Mouse (Mus musculus): Measurements from ENCODE around the gene Gng8. TPM values are rescaled to one million over a fixed set of nuclear protein-coding genes. Genes with fewer than 3 reads are reported as not detected.
A peak's percentile ranks its signal among the peaks of the same experiment; 100 is the strongest.

The Gng8 gene
- polyA plus RNA-seq, 1 experiment from 2014 or later, result 7.3 TPM

GRCm38 (mm10) chr7:16918670-16919069 lies 27.1 kb downstream of the Gng8 start:
- H3K4me1 ChIP-seq (replicated peaks; ENCODE audit: control insufficient read depth, insufficient read depth, low read length), result peaks cover 27% of the 10 kb centered on the region
- no peak overlapping the region for H3K4me3 ChIP-seq (ENCODE audit: low read depth, low read length)

GRCm38 (mm10) chr7:16919395-16920149 lies 28.0 kb downstream of the Gng8 start:
- 88% methylated on average over 13 of the region's 13 CpGs for WGBS

More at GRCm38 (mm10) chr7:16918670-16919069, 27.1 kb downstream of the Gng8 start:
- no peak for DNase-seq (ENCODE audit: low spot score)
- no peak overlapping the region for H3K4me2 ChIP-seq (ENCODE audit: low read depth, low read length, severe bottlenecking)
- H3K9ac ChIP-seq (ENCODE audit: low read length), result no peak overlapping the region
- 86% methylated on average over 3 of the region's 3 CpGs for WGBS
- no peaks in the 10 kb centered on the region for H3K27me3 ChIP-seq (ENCODE audit: control insufficient read depth, insufficient read depth, low read length)
- no peaks in the 10 kb centered on the region for H3K9me3 ChIP-seq (ENCODE audit: control insufficient read depth, low read length)
- peaks cover 18% of the 10 kb centered on the region; the same call in 1 of the 2 replicates for H3K36me3 ChIP-seq (ENCODE audit: control insufficient read depth, insufficient read depth, low read length)
- H3K27ac ChIP-seq (ENCODE audit: low read depth, low read length), result no peak overlapping the region
- no peak for ATAC-seq (replicated peaks; ENCODE audit: low FRiP score)

GRCm38 (mm10) chr7:16920150-16920579 lies 28.6 kb downstream of the Gng8 start:
- no peak for ATAC-seq (replicated peaks; ENCODE audit: low FRiP score)
- H3K36me3 ChIP-seq (ENCODE audit: control insufficient read depth, insufficient read depth, low read length), result peaks cover 15% of the 10 kb centered on the region; the same call in 1 of the 2 replicates
- WGBS, result 88% methylated on average over 7 of the region's 7 CpGs
- no peaks in the 10 kb centered on the region for H3K27me3 ChIP-seq (ENCODE audit: control insufficient read depth, insufficient read depth, low read length)
- H3K9me3 ChIP-seq (ENCODE audit: control insufficient read depth, low read length), result no peaks in the 10 kb centered on the region
- DNase-seq (ENCODE audit: low spot score), result no peak
- H3K9ac ChIP-seq (ENCODE audit: low read length), result no peak overlapping the region
- no peak overlapping the region; the same call in 1 of the 2 replicates for H3K27ac ChIP-seq (ENCODE audit: low read depth, low read length)
- H3K4me2 ChIP-seq (ENCODE audit: low read depth, low read length, severe bottlenecking), result no peak overlapping the region
- H3K4me3 ChIP-seq (ENCODE audit: low read depth, low read length), result no peak overlapping the region
- H3K4me1 ChIP-seq (replicated peaks; ENCODE audit: control insufficient read depth, insufficient read depth, low read length), result peaks cover 27% of the 10 kb centered on the region

More at GRCm38 (mm10) chr7:16919395-16920149, 28.0 kb downstream of the Gng8 start:
- Histone ChIP-seq H3K4me3 (ENCODE audit: low read depth, low read length) (no peak overlapping the region), H3K36me3 (ENCODE audit: control insufficient read depth, insufficient read depth, low read length) (peaks cover 18% of the 10 kb centered on the region; the same call in 1 of the 2 replicates), H3K4me1 (replicated peaks; ENCODE audit: control insufficient read depth, insufficient read depth, low read length) (peaks cover 27% of the 10 kb centered on the region), H3K27ac (ENCODE audit: low read depth, low read length) (no peak overlapping the region; the same call in 1 of the 2 replicates), H3K27me3 (ENCODE audit: control insufficient read depth, insufficient read depth, low read length) (no peaks in the 10 kb centered on the region), H3K4me2 (ENCODE audit: low read depth, low read length, severe bottlenecking) (no peak overlapping the region), H3K9ac (ENCODE audit: low read length) (no peak overlapping the region), H3K9me3 (ENCODE audit: control insufficient read depth, low read length) (no peaks in the 10 kb centered on the region)
- DNase-seq (ENCODE audit: low spot score) (no peak), ATAC-seq (replicated peaks; ENCODE audit: low FRiP score) (no peak)

GRCm38 (mm10) chr7:16920818-16921791 lies 29.5 kb downstream of the Gng8 start:
- H3K9me3 ChIP-seq (ENCODE audit: control insufficient read depth, low read length), result no peaks in the 10 kb centered on the region
- peak overlapping the region; percentile 58 for H3K4me3 ChIP-seq (ENCODE audit: low read depth, low read length)
- 45% methylated on average over 21 of the region's 21 CpGs for WGBS
- H3K36me3 ChIP-seq (ENCODE audit: control insufficient read depth, insufficient read depth, low read length), result peaks cover 15% of the 10 kb centered on the region; the same call in 1 of the 2 replicates
- peak overlapping the region; percentile 75 for H3K4me2 ChIP-seq (ENCODE audit: low read depth, low read length, severe bottlenecking)
- peaks cover 27% of the 10 kb centered on the region for H3K4me1 ChIP-seq (replicated peaks; ENCODE audit: control insufficient read depth, insufficient read depth, low read length)
- H3K9ac ChIP-seq (ENCODE audit: low read length), result peak overlapping the region; percentile 80
- ATAC-seq (replicated peaks; ENCODE audit: low FRiP score), result no peak
- H3K27me3 ChIP-seq (ENCODE audit: control insufficient read depth, insufficient read depth, low read length), result no peaks in the 10 kb centered on the region
- DNase-seq (ENCODE audit: low spot score), result no peak
- H3K27ac ChIP-seq (ENCODE audit: low read depth, low read length), result peak overlapping the region; percentile 55

GRCm38 (mm10) chr7:16921881-16922335 lies 30.3 kb downstream of the Gng8 start:
- Histone ChIP-seq H3K9me3 (ENCODE audit: control insufficient read depth, low read length) (no peaks in the 10 kb centered on the region), H3K4me3 (ENCODE audit: low read depth, low read length) (peak overlapping the region; percentile 58), H3K27me3 (ENCODE audit: control insufficient read depth, insufficient read depth, low read length) (no peaks in the 10 kb centered on the region), H3K27ac (ENCODE audit: low read depth, low read length) (peak overlapping the region; percentile 55), H3K9ac (ENCODE audit: low read length) (peak overlapping the region; percentile 80), H3K4me1 (replicated peaks; ENCODE audit: control insufficient read depth, insufficient read depth, low read length) (peaks cover 27% of the 10 kb centered on the region), H3K36me3 (ENCODE audit: control insufficient read depth, insufficient read depth, low read length) (peaks cover 11% of the 10 kb centered on the region; the same call in 1 of the 2 replicates), H3K4me2 (ENCODE audit: low read depth, low read length, severe bottlenecking) (peak overlapping the region; percentile 75)
- ATAC-seq (replicated peaks; ENCODE audit: low FRiP score) (no peak), DNase-seq (ENCODE audit: low spot score) (no peak)
- WGBS, result 51% methylated on average over 6 of the region's 6 CpGs

- Histone ChIP-seq H3K4me1 (replicated peaks; ENCODE audit: control insufficient read depth, insufficient read depth, low read length) (peaks cover 27% of the 10 kb centered on the region), H3K4me3 (ENCODE audit: low read depth, low read length) (peak overlapping the region; percentile 58), H3K27me3 (ENCODE audit: control insufficient read depth, insufficient read depth, low read length) (no peaks in the 10 kb centered on the region), H3K9me3 (ENCODE audit: control insufficient read depth, low read length) (no peaks in the 10 kb centered on the region), H3K4me2 (ENCODE audit: low read depth, low read length, severe bottlenecking) (peak overlapping the region; percentile 75), H3K9ac (ENCODE audit: low read length) (peak overlapping the region; percentile 80), H3K27ac (ENCODE audit: low read depth, low read length) (peak overlapping the region; percentile 18; the same call in 1 of the 2 replicates), H3K36me3 (ENCODE audit: control insufficient read depth, insufficient read depth, low read length) (peaks cover 10% of the 10 kb centered on the region; the same call in 1 of the 2 replicates)
- DNase-seq (ENCODE audit: low spot score), result no peak
- WGBS, result 49% methylated on average over 10 of the region's 10 CpGs
- no peak for ATAC-seq (replicated peaks; ENCODE audit: low FRiP score)
Observed at GRCm38 (mm10) chr7:16922360-16922973, 30.9 kb downstream of the Gng8 start.

- Histone ChIP-seq H3K9ac (ENCODE audit: low read length) (peak overlapping the region; percentile 80), H3K36me3 (ENCODE audit: control insufficient read depth, insufficient read depth, low read length) (peaks cover 1% of the 10 kb centered on the region; the same call in 1 of the 2 replicates), H3K4me3 (ENCODE audit: low read depth, low read length) (peak overlapping the region; percentile 58), H3K4me1 (replicated peaks; ENCODE audit: control insufficient read depth, insufficient read depth, low read length) (peaks cover 27% of the 10 kb centered on the region), H3K27me3 (ENCODE audit: control insufficient read depth, insufficient read depth, low read length) (no peaks in the 10 kb centered on the region), H3K9me3 (ENCODE audit: control insufficient read depth, low read length) (no peaks in the 10 kb centered on the region), H3K27ac (ENCODE audit: low read depth, low read length) (peak overlapping the region; percentile 97), H3K4me2 (ENCODE audit: low read depth, low read length, severe bottlenecking) (peak overlapping the region; percentile 75)
- DNase-seq (ENCODE audit: low spot score) (peak; percentile 70), ATAC-seq (replicated peaks; ENCODE audit: low FRiP score) (peak; percentile 3; the same call in 1 of the 2 replicates)
- 0% methylated on average over 56 of the region's 57 CpGs for WGBS
Observed at GRCm38 (mm10) chr7:16923283-16924036, 31.9 kb downstream of the Gng8 start.

All from forebrain, embryonic 11.5 days (tissue).